33 mouse cellular contexts compared by ENCODE assay signal in the genomic region with DNA sequence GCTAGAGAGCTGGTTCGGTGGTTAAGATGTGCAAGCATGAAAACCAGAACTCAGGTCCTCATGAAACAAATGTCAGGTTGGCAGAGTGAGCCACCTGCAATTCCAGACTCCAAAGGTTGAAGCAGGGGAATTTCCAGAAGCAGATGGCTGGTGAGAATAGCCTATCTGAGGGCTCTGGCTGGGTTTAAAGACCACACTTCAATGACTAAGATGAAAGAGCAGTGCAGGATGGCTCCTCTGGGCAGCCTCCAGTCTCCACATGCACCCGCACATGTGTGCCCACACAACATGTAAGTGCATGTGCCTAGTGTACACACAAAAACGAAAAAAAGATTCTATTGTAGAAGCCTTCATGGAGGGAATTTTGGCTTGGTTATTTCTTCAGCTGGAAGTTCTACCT.
"Had no signal": no experiment of that assay in that cellular context is flagged by ENCODE, and none has a peak within 500 bp of the region (broad histone marks: within the 10 kb centered on the region; RNA-seq: fewer than 3 reads in every experiment).

No protein-coding gene starts in this region.

- H3K4me1 ChIP-seq: heart, embryonic 10.5 days; heart, embryonic 12.5 days; heart, embryonic 13.5 days; heart, embryonic 15.5 days; hindbrain, embryonic 10.5 days; hindbrain, embryonic 12.5 days; hindbrain, embryonic 13.5 days; hindbrain, embryonic 15.5 days; kidney, embryonic 15.5 days had no signal

- H3K4me3 ChIP-seq: heart, adult 2 months; heart, embryonic 10.5 days; heart, embryonic 12.5 days; heart, embryonic 13.5 days; heart, embryonic 15.5 days; hindbrain, embryonic 10.5 days; hindbrain, embryonic 12.5 days; hindbrain, embryonic 13.5 days; hindbrain, embryonic 15.5 days; kidney, embryonic 15.5 days; layer of hippocampus, adult 2 months; left cerebral cortex, adult 2 months had no signal

- H3K9ac ChIP-seq: heart, embryonic 12.5 days; heart, embryonic 13.5 days; heart, embryonic 15.5 days; hindbrain, embryonic 12.5 days; hindbrain, embryonic 13.5 days; hindbrain, embryonic 14.5 days; hindbrain, embryonic 15.5 days; kidney, embryonic 15.5 days had no signal

- H3K27ac ChIP-seq: heart, adult 2 months; heart, embryonic 10.5 days; heart, embryonic 13.5 days; heart, embryonic 15.5 days; hindbrain, embryonic 10.5 days; hindbrain, embryonic 12.5 days; hindbrain, embryonic 13.5 days; hindbrain, embryonic 14.5 days; hindbrain, embryonic 15.5 days; hindbrain, postnatal 0 days; kidney, embryonic 15.5 days; kidney, postnatal 0 days; layer of hippocampus, adult 2 months; left cerebral cortex, adult 2 months had no signal

- H3K36me3 ChIP-seq: heart, embryonic 10.5 days; heart, embryonic 12.5 days; heart, embryonic 13.5 days; heart, embryonic 15.5 days; hindbrain, embryonic 10.5 days; hindbrain, embryonic 12.5 days; hindbrain, embryonic 13.5 days; hindbrain, embryonic 15.5 days; kidney, embryonic 15.5 days had no signal

- ATAC-seq: hindbrain, embryonic 16.5 days; hindbrain, postnatal 0 days; inflammation-experienced regulatory T-cells, adult 6 months had no signal

- DNase-seq: heart, adult 2 months; heart, postnatal 10 days; heart, postnatal 14 days; heart, postnatal 36 days; heart, postnatal 4 days; kidney, adult 11 months; kidney, adult 18-20 months; kidney, adult 2 months; kidney, adult 8-10 months; kidney, adult 9 months; kidney, postnatal 10 days; kidney, postnatal 14 days; kidney, postnatal 25 days; kidney, postnatal 4 days; layer of hippocampus, adult 9-11 months; layer of hippocampus, postnatal 36 days had no signal

- H3K4me2 ChIP-seq: heart, embryonic 11.5 days; heart, embryonic 12.5 days; heart, embryonic 13.5 days; heart, embryonic 15.5 days; hindbrain, embryonic 12.5 days; hindbrain, embryonic 13.5 days; hindbrain, embryonic 14.5 days; hindbrain, embryonic 15.5 days; kidney, embryonic 15.5 days had no signal

- H3K9me3 ChIP-seq: heart, embryonic 10.5 days; heart, embryonic 12.5 days; heart, embryonic 13.5 days; heart, embryonic 15.5 days; hindbrain, embryonic 10.5 days; hindbrain, embryonic 12.5 days; hindbrain, embryonic 13.5 days; hindbrain, embryonic 15.5 days; kidney, embryonic 15.5 days had no signal

- H3K27me3 ChIP-seq: heart, embryonic 12.5 days; heart, embryonic 13.5 days; heart, embryonic 15.5 days; hindbrain, embryonic 12.5 days; hindbrain, embryonic 13.5 days; hindbrain, embryonic 15.5 days; kidney, embryonic 15.5 days had no signal
